In genomic region chr9:23349603-23350002, GRCm38 (mm10) we compare ENCODE assay signal across 14 mouse cellular contexts.
"Had no signal": no experiment of that assay in that cellular context is flagged by ENCODE, and none has a peak within 500 bp of the region (broad histone marks: within the 10 kb centered on the region; RNA-seq: fewer than 3 reads in every experiment).

No protein-coding gene starts in this region.

- H3K4me2 ChIP-seq: liver, embryonic 12.5 days; midbrain, embryonic 12.5 days; neural tube, embryonic 12.5 days; stomach, embryonic 15.5 days had no signal

- H3K4me3 ChIP-seq: liver, embryonic 12.5 days; midbrain, embryonic 10.5 days; midbrain, embryonic 12.5 days; neural tube, embryonic 12.5 days; stomach, embryonic 15.5 days had no signal

- H3K27ac ChIP-seq: liver, embryonic 12.5 days; liver, embryonic 14.5 days; midbrain, embryonic 10.5 days; midbrain, embryonic 12.5 days; neural tube, embryonic 12.5 days; stomach, embryonic 15.5 days; stomach, postnatal 0 days had no signal

- H3K9me3 ChIP-seq: liver, embryonic 12.5 days; midbrain, embryonic 10.5 days; midbrain, embryonic 12.5 days; neural tube, embryonic 12.5 days; stomach, embryonic 15.5 days had no signal

- ATAC-seq: liver, embryonic 12.5 days; midbrain, embryonic 16.5 days had no signal

- H3K27me3 ChIP-seq: liver, embryonic 12.5 days; midbrain, embryonic 12.5 days; neural tube, embryonic 12.5 days; stomach, embryonic 15.5 days had no signal

- H3K4me1 ChIP-seq: liver, embryonic 12.5 days; midbrain, embryonic 10.5 days; midbrain, embryonic 12.5 days; neural tube, embryonic 12.5 days; stomach, embryonic 15.5 days had no signal

- H3K9ac ChIP-seq: liver, embryonic 12.5 days; liver, embryonic 14.5 days; midbrain, embryonic 12.5 days; neural tube, embryonic 12.5 days; stomach, embryonic 15.5 days had no signal

- DNase-seq: lung, adult 2 months; midbrain, embryonic 14.5 days; right cerebral cortex, postnatal 14 days; thymus, adult 2 months; thymus, postnatal 25 days; thymus, postnatal 4 days had no signal

- H3K36me3 ChIP-seq: liver, embryonic 12.5 days; midbrain, embryonic 10.5 days; midbrain, embryonic 12.5 days; neural tube, embryonic 12.5 days; stomach, embryonic 15.5 days had no signal
